Mouse (Mus musculus): ENCODE measurements around the gene Kcmf1.

The Kcmf1 gene

DNA sequence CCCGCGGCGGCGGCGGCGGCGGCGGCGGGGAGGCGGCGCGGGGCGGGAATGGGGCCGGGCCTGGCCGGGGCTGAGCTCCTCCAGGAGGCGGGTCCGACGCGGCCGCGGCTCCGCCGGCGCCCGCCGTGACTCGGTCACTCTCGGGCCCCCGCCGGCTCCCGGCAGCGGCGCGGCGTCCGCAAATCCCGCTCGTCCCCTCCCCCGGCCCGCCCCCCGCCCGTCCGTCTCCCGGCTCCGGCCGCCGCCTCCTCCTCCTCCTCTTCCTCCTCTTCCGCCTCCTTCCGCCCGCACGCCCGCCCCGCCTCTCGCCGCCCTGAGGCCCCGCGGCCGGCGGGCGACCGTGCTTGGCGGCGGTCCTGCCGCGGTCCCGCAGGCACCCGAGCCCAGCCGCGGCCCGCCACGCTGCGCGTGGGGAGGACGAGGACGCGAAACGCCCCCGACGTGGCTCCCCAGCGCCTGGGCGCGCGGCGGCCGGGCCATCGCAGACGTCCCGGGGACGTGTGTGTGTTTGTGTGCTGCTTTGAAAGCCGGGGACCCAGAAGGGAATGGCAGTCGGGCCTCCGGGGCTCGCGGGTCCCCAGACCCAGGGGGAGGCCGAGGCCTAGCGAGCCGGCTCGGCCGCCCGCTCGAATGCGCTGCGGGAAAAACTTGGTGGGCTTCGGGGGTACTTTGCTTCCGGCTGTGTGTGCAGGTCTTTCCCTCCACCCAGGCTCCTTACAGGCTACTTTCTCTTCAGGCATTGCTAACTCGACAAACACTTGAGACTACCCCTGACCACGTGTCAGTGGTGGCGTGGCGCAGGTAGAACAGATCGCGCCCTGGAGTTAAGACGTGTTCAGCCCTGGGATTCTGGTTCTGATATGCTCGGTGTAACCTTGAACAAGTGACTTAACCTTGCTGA is at the start of gene Kcmf1:
Gene Kcmf1 (minus strand): TSS at position 199 of the 901 bp plus-strand sequence.
- peak; percentile 69 to 74 for DNase-seq

DNA sequence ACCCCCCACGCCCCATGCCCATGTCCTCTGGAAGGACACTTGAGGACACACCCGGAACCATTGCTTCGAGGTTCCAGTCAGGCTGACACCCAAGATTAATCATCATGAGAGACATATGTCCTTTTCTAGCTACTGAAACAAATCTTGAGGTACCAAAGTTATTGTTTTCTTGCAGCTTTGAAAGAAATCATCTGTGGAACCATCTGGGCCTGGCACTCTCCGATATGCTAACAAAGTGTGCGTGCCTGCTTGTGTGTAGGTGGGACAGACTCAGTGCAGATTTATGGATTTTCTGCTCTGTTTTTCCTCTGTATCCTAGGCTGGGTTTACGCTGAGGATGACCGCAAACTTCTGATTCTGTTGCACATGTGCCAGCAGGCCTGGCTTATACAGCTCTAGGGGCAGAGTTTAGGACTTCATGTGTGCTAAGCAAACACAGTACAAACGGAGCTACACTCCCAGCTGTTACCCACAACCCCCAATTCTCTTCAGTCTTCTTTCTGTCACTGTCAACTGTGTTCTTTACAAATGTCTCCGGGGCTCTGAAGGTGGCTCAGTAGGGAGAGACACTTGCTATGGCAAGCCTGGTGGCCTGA is 49.5 kb upstream of the Kcmf1 start:
- DNase-seq = no peak

DNA sequence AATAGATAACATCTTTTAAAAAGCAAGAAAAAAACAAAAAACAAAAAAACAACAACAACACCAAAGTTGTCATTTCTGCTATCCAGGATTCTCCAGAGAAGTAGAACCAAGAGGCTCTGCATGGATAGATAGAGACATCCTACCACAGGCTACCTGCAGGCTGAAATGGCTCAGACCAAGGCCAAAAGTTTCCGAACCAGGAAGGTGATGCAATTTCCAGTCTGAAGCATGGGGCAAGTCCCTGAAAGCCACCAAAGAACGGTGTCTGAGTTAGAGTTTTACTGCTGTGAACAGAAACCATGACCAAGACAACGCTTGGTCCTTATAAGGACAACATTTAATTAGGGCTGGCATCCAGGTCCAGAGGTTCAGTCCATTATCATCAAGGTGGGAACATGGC is 48.6 kb upstream of the Kcmf1 start:
- no peak for DNase-seq

DNA sequence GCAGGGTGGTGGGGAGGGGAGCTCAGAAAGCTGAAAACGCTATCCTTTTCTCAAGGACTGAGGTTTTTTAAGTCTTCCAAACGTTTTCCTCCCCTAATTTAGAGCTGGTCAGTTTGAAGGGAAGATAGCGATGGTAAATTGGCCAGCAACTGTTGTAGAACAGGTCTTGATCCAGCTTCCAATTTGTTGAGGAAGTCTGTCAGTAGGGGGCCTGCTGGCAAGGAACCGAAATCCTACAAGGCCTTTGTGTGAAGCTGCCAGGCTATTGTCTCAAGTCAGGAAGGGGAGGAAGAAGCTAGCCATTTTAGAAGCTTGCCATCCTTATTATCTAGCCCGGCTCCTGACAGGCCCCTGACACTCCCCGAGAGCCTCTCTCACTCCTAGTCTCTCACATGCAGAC is 48.2 kb upstream of the Kcmf1 start:
- DNase-seq = peak; percentile 19 to 28

DNA sequence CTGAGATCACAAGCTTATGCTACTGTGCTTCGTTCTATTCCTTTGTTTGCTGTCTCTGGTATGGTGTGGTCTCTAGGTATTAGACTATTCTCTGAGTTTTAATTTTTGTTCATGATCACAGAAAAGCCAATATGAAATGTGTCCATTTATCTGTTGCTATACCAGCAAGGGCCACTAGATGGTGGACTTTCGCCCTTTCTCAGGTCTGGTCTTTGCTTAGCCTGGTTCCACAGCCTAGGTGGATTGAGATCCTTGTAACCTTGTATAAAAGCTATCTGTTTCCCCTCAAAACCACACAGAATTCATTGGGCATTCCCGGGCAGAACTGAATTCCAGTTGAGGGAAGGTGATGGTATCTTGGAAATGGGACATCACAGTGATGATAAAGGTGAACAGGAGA is 40.7 kb upstream of the Kcmf1 start:
- DNase-seq = peak; percentile 56 to 81

DNA sequence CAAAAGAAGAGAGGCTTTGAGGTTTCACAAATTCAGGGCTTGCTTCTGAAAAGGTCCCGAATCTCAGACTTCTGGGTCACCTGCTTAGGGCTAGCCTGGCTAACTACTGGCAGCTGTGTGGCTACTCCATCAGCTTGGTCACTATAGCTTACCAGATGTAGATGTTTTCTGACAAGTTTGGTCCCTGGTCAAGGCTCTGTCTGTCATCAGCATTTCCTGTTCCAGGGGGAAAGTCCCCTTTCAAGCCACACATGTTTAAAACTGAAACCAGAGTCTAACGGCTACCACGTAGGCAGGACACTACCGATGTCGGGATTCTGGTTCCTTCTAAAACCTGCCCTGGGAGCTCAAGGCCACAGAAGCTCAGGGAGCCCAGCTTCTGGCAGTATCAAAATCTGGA is 38.1 kb upstream of the Kcmf1 start:
- no peak for DNase-seq

DNA sequence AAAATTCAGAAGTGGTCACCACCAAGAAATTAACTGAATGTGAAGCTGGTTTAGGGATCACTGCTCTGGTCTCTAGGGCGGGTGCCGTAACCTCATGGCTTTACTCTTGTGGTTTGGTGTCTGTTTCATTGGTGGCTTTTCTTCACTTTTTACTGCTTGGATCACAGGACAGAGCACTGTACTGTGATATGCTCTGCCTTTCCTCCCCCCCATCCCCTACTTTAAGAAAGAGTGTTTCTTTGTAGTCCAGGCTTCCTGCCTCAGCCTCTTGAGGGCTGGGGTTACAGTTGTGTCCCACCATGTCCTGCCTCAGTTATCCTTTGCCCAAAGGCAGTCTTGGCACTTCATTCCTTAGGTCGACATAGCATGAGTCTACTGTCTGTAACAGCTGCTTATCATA is 37.7 kb upstream of the Kcmf1 start:
- no peak for DNase-seq

DNA sequence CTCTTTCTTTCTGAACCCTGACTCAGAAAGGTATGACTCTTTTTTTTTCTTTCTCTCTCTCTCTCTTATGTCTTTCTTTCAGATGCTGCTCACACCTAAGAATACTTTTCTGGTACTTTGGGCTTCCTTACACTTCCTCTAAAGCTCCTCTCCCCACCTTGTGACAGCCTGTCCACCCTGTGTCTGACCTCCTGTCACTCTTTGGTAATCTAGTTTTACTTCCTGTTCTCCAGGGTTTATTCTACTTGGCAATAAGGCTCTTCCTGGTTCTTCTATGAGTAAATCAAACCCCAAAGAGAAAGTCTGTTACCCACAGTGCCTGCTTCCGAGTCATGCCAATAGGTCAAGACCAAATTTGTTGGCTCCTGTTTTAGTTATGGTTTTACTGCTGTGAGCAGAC is 33.2 kb upstream of the Kcmf1 start:
- no peak for DNase-seq

DNA sequence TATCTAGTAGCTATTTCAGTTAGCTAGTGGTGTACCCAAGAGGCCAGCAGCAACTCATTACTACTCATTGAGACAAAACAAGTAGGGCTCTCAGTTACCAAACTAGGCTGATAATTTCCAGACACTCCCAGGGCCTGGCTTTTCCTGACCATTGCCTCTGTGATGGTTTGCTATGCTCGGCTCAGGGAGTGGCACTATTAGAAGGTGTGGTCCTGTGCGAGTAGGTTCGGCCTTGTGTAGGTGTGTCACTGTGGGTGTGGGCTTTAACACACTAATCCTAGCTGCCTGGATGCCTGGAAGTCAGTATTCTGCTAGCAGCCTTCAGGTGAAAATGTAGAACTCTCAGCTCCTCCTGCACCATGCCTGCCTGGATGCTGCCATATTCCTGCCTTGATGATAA is 31.8 kb upstream of the Kcmf1 start:
- no peak for DNase-seq

DNA sequence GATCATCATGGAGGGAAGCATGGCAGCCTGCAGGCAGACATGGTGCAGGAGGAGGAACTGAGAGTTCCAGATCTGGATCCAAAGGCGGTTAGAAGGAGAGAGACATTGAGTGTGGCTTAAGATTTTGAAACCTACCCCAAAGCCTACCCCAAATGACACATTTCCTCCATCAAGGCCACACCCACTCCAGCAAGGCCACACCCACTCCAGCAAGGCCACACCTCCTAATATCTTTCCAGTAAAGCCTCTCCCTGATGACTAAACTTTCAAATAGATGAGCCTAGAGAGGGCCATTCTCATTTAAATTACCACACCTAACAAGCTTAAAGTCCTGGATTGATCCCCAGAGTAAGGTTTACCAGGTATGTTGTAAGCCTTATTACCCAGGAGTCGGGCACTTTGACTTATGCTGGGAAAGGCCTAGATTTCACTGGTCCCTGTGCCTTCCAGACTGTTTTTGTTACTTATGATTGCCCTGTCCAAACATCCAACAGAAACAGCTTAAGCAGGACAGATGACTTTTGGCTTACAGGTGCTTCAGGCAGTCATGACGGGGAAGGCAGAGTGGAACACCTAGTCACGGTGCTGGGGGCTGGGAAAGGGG is 30.1 kb upstream of the Kcmf1 start:
- DNase-seq = no peak

DNA sequence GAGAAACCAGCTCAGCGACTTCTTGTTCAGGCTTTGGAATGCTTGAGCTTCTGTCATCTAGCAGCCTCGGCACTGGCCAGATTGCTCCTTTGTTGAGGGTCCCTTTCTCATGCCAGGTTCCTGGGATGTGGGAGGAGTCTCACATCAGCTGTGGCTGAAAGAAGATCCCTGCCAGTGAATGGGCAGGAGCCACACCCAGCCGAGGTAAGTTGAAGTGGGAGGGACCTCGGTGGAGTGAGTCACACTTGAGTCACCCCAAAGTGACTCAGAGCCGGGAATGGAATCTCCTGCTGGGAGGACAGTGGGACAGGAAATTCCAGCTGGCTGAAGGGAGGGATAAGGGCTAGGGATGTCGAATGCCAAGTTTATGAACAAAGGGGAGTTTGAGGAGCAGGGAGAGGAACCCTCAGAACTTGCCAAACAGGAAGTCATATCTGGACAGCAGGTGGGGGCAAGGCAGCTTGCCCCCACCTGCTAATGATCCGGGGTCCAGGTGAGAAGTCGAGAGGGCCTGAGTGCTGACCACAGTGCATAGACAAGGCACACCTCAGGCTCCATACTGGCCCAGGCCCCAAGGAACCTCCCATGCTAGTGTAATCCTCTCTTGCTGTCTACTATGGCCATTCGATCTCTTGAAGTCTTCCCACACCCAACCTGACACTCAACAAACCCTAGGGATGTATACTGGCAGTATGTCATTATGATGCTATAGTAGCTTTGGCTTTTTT is 27.1 kb upstream of the Kcmf1 start:
- peak in 1 of 2 experiments; percentile 17 for DNase-seq

DNA sequence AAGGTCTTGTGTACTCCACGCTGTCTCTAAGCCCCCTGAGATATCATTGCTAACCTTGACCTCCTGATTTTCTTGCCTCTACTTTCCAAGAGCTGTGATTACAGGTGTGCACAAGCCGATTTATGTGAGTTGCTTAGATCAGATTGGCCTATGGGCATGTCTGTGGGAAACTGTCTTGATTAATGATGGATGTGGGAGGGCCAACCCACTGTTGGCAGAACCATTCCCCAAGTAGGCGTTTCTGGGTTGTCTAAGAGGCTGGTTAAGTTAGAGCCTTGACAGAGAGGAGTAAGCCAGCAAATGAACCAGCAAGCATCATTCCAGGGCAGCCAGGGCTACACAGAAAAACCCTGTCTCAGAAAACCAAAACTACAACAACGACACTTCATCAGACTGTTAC is 26.3 kb upstream of the Kcmf1 start:
- no peak for DNase-seq

DNA sequence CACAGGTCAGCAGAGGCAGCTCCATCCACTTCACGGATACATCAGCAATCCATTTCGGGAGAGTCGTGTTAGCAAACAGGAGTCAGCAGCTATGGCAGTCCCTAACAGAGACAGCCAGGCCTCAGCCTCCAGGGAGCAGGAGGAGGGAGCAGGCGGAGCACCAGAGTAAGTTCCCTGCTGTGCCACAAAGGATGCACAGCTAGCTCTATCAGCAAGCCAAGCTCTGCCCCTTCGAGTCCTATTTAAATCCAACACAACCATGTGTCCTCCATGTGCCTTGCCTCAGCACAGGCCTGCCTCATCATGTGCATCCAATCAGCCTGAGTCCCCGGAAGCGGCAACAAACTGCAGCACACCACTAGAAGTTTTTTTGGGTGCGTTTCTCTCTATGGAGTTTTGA is 23.6 kb upstream of the Kcmf1 start:
- DNase-seq = no peak

DNA sequence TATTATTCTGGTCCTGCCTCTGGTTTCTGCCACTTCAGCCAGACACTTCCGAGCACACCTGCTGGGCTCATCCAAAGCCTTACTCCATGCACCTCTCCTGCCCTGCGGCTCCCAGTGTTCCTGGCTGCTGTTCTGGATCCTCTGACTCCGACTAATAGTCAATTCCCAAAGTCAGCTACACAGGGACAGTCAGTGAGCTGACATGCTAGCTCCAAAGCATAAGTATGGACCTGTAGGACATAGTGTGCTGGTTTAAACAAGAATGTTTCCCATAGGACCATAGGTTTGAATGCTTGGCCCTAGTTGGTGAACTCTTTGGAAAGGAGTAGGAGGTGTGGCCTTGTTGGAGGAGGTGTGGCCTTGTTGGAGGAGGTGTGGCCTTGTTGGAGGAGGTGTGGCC is 21.3 kb upstream of the Kcmf1 start:
- DNase-seq = no peak

DNA sequence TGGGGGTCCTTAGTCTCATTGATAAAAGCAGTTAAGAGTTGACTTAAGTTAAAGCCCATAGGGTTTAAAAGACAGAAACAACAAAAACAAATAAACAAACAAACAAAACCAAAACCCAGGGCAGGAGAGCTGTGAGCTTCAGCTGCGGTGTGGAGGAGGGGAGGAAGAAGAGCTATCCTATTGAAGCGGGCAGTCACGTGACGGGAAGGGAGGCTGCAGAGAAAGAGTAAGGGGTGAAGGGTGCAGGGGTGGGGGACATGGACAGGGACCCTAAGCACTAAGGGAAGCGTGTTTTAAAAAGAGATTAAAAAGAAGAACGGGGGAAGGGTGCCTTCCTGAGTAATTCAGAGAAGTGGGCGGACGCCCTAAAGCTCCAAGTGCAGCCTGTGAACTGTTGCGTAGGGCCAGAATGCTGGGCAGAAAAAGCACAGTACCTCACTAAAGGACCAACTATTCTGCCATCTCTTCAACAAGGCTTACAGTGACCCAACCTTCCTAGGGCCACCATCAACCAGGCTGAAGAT is 18.8 kb upstream of the Kcmf1 start:
- no peak for DNase-seq

DNA sequence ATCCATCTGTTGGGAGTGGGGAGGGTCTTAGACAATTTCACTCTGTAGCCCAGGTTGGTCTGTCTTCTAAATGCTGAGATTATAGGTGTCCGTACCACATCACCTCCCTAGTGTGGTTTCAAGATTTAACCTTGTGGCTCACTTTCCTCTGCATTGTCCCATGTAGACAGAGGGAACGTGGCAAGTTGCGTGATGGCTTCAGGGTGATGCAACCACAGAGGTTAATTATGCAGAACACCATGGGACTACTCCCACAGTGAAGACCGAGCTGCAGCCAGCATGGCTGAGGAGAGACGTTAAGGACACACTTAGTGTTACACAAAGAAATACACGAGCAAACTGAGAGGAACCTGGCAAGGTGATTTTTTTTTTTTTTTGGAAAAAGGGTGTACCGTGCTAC is 16.6 kb upstream of the Kcmf1 start:
- DNase-seq = no peak

DNA sequence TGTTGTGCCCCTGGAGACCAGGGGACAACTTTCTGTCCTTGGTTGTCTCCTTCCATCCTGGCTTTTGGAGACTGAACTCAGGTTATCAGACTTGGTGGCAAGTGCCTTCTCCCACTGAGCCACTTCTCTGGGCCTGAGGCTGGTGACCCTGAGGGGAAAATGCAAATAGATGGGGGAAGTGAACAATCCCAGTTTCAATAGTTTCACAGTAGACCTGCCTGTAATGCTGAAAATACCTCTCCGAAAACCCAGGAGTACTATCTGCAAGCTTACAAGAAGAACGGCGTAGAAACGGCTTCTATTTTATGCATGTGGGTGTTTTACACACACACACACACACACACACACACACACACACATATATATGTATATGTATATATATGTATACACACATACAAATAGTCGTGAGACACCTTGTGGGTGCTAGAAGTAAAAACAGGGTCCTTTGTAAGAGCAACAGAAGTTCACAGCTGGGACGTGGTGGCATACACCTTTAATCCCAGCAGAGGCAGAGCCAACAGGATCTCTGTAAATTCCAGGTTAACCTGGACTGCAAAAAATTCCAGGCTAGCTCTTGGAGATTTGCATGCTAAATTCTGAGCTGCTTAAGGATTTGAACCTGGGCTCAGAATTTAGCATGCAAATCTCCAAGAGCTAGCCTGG is 14.4 kb upstream of the Kcmf1 start:
- DNase-seq = no peak

DNA sequence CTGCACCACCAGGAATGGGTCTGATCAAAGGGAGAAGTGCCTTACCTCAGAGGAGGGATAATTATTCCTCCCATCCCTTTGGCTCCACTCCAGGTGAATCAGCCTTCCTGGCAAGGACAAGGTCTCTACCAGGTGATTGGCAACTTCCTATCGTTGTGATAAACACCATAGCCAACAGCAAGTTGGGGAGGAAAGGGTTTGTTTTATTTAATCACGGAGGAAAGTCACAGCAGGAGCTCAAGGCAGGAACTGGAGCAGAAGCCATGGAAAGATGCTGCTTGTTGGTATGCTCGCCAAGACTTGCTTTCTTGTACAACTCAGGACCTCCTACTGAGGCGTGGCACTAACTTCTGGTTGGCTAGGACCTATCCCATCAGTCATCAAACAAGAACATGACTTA is 11.5 kb upstream of the Kcmf1 start:
- DNase-seq = no peak

DNA sequence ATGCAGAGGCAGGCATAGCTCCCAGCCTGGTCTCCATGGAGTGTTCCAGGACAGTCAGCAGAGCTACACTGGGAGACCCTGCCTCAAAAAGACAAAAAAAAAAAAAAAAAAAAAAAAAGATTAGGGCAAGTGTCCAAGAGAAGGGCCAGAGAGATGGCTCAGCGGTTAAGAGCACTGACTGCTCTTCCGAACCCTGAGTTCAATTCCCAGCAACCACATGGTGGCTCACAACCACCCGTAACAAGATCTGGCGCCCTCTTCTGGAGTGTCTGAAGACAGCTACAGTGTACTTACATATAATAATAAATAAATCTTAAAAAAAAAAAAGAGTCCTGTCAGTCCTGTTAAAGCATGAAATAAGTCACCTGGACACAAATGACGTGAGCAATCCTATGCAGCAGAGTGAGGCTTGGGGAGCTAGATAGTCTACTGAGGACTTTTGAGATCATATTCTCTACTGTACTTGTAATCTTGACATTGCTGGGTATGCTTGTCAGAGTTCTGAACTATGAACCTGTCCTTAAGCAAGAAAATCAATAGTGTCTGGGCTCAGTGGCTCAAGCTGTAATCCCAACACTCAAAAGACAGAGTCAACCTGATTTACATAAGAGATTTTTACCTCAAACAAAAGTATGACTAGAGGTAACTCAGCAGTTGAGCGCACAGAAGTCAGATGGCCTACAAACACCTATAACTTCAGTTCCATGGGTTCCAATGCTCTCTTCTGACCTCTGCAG is 2.6 kb upstream of the Kcmf1 start:
- no peak for DNase-seq

DNA sequence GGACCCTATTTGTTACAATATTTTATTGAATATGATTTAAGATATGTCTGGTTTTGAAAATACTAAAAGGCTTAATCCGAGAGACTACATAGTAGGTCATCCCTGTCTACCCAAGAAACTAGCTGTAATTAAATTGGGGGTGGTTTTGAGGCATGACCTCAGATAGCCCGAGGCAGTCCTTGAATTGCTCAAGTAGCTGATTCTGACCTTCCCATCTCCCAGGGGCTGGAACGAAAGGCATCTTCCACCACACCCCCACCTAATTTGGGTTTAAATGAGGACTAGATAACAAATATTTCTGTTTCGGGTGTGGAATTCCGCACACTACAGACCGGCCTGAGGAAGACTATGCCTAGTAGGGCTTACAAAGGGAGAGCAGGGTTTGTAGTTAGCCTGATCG is 1.2 kb upstream of the Kcmf1 start:
- no peak for DNase-seq

DNA sequence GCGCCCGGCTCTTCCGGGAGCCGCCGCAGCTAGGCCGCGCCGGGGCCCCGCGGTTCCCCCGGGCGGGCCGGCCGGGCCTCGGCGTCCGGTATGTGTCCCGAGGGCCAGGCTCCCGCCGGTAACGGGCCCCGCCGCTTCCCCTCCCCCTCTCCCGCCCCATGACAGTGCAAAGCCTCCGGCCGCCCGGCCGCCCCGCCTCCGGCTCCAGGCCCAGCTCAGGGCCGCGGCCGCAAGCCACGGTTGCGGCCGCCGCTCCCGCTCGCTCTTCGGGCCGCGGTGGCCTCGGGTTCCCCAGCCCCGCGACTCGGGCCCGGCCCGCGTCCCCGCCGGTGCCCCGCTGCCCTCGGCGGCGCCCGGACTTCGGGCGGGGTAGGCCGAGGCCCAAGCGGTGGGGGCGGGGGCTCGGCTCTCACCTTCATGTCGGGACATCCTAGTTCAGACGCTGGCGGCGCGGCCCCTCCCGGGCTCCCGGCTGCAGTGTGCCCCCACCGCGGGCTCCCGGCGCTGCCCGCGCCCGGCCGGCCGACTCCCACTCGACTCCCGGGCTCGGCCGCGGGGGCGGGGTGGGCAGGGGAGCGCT is 488 bp downstream of the Kcmf1 start:
- no peak for DNase-seq

Data from cerebellum, postnatal 36 days (tissue).